Mouse (Mus musculus) NIH3T3 (cell line): Measurements from ENCODE around the gene Tenm1.

Source experiments
- DNase-seq: peaks from one replicate; pipeline ENCODE4 v3.0.0-alpha.2; 2012; ENCODE audit warnings: low read depth

Gene Tenm1

DNA sequence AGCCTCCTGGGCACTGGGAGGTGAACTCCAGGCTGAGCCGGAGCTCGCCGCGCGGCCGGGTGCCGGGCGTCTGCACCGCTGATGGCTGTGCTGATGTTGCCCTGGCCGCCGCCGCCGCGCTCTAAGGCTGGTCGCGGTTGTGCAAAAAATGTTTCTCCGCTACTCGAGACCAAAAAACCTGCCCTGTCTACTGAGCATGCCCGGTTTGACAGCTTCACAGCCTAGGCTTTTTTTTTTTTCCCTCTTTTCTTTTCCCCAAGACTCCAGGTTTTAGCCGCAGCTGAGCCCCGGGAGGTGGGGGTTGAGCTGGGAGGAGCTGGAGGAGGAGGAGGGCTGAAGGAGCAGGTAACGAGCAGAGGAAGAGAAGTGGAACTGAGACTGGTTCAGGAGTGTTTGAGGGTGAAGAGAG lies at the start of gene Tenm1:
Gene Tenm1 (minus strand): TSS at position 272 of the 409 bp plus-strand sequence.
- DNase-seq = no peak

DNA sequence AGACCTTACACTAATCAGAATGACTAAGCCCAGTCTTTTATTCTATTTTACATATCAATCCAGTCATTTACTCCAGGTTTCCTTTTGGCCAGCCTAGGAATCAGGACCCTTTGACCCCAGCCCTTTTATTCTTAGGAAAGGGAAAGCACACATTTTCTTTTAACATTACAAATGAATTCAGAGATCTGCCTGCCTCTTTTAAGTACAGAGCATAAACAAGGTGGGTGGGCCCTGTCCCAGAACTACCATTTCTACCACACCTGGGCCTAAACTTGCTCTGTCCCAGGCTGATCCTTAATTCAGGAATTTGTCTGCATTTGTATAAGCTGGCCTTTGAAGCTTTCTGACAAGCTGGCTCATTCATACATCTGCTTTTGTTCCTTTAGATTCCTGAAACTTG lies 38.4 kb upstream of the Tenm1 start:
- no peak for DNase-seq

DNA sequence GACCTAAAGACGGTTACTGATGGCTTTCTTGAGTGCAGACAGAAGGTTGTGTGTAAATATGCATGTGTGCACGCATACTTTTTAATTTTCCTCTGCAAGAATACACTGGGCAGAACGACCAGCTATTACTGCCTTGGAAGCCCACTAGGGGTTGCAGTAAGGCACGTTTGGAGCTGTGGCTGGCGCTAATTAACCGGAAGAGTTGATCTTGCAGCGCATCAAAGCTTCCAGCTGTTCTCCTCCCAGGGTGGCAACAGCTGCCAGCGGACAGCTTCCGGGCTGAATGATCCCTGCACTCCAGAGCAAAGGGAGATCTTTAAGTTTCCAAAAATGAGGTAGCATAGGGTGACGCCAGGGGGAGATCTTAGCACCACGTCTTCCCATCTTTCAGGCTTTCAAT lies 1.7 kb upstream of the Tenm1 start:
- DNase-seq = no peak

DNA sequence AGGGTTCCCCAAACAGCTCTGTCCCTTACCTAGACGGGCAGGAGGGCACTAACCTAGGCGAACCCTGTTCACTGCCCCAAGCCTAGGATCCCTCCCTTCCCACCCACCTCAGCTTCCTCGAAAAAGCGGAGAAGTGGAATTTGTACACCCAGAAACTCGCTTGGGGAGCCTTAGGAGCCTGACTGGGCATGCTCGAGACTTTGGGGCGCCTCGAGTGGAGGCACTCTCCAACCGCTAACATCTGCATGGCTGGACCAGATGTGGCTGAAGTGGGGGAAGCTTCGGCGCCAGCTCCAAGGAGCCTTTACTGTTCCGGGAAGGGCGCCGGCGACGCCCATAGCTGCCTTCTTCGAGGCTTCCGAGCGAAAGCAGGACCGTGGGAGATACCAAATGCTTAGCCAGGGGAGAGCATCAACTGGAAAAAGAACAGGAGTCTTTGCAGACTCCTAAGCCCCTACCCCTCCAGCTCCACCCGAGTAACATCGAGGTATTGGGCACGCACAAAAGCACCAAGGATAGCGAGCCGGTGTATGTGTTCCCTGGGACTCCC lies 1.1 kb upstream of the Tenm1 start:
- no peak for DNase-seq

DNA sequence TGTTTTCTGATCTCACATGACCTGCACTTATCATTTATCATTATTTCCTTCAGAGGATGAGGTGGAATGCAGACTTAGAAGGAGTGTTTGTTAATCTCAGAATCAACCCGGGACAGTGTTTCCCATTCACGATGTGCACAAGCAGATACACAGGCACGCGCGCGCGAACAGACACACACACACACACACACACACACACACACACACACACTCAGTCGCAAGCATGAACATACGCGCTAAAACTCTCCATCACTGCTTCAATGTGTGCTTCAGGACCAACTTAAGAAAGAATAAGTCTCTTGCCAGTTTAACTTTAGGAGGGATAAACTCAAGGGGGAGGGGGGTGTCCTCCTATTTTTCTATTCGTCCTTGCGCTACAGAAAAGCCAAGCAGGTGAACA lies 411 bp upstream of the Tenm1 start:
- no peak for DNase-seq

DNA sequence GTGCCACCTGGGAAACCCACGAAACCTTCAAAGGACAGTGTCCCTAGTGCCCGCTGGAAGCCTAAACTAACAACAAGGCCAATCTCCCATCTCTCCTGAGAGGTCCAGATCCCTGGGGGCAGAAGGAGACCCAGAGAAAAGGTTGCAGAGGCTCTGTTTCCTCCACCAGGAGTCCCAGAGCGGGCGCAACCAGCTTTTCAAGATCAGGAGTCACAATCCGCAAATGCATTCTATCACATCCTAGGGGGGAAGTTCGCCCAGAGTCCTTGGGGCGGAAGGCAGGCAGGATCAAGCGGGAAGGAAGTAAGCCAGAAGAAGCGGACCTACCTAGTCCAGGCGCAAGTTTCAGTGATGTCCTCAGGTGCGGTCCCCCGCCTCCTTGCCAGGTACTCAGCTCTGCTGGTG lies 963 bp downstream of the Tenm1 start:
- no peak for DNase-seq

DNA sequence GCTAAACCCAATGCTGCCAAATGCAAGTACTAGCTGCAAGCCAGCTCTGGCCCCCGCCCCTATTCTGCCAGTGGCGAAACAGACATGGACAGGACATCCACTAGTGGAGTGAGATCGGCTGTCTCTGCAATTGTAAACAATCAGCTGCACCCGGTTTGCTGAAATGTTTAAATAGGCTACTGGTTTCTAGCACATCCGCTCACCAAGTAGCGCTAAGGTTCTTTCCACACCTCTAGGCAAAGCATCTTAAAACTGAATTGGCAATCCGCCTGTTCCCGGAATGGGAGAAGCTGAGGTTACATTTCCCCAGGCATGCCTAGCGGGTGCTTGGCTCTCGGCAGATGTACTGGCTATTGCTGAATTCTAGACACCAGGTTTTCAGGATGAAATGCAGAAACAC lies 1.8 kb downstream of the Tenm1 start:
- no peak for DNase-seq

DNA sequence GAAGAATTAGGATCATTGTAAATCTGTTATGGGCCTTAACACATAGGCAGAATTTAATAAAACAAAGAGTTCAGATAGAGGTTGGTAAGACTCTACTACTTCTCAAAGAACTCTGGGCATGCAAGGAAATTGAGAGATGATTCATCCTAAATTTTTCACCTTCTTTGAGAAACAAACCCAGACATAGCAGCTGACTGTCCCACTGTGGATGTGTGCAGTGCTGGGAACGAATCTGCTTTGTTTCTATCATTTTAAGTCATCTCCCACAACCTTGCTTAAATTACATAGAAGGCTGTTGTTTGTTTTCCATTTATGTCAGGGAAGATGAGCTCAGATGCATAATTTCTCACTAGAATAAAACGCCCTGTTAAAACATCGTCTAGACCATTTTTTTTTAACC lies 31.0 kb downstream of the Tenm1 start:
- no peak for DNase-seq

DNA sequence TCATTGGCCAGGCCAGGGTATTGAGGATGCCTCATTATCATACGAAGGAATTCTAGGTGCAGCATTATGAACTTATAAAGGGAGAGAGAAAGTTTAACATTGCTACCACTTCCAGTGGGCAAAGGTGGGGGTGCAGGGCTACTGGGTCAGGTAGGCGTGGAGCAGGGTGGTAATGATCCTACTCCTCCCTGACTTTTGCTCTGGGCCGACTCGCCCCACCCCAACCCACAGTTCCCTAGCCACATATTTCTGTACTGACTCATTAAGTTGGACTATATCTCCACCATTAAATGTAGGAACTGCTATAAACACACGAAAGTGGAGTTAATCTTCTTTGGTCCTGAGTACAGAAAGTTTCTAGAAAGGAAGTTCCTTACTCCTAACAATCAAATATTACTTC lies 40.8 kb downstream of the Tenm1 start:
- no peak for DNase-seq

DNA sequence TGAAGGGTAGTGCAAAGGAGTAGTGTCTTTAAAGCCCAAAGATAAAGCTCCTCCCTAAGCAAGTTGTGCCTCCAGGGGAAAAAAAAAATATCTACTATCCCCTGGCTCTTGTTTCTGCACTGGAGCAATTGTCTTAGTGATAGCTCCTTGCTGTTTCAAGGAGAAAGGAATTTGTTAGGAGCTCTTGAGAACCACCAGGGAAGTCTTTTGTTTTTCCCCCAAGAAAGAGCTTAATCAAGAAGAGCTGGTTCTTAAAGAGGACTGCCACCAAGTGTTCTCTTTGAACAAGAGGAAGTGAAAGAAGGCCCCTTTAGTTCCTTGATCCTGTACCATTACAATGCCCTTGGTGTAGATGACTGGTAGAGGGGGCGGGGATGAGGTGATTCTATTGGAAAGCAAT lies 56.4 kb downstream of the Tenm1 start:
- no peak for DNase-seq

DNA sequence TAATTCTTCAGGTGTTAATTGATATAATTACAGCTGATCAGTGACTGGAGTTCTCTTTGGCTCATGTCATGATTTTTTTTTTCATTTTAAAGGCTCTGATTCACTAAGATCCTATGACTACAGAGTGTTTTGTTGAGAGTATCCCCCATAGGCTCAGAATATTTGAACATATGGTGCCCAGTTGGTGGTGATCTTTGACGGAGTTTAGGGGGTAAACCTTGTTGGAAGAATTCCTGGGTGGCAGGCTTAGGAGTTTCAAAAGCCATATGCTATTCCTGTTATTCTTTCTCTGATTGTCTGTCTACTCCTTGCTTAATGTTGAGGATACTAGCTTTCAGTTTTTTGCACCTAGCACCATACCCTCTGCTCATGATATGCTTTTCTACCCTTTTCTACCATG lies 109.6 kb downstream of the Tenm1 start:
- DNase-seq = no peak

DNA sequence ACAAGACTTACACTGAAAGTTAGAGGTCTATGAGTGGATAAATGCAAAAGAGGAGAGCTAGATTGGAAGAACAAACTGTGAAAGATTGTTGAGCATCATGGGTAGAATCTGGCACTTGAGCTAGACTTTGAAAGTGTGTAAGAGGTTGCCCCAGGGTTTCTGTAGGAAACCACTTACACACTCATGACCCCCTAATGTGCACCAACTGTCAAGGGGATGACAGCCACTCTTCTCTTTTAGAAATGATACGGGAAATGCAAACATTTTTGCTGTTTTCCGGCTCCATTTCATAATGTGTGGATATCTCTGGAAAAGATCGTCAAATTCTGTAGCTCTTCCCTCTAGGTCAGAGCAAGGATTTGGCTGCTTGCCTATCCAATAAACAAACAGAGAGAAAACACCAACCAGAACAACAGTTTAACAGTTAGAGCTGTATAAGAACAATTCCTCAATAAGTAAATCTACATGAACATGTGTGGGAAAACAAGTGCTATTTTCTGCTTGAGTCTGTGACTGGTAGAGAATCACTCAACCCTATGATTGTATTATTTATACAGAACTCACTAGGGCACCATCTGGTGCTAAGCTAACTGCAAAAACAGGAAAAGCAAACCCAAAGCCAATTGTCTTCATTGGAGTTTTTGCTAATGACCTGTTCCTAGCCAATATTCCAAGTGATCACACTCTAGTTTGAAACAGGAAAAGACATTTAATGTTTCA lies 111.0 kb downstream of the Tenm1 start:
- DNase-seq = no peak

DNA sequence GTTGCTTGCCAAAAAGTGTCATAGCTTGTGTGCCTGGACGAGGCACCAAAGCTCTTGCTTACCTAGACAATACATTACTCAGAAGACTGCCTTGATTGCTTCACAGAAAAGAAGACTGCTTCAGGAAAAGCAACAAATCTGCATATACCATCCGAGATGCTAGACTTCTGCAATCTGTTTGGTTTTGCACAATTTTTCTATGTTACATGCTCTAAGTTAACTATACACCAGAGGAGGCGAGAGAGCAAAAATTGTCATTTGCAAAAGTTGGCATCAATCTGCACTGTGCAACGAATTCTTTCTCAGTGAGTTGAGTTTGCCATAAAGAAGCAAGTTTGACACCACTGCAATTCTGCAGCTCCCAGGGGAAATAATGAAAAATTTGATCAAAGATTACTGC lies 193.1 kb downstream of the Tenm1 start:
- no peak for DNase-seq

DNA sequence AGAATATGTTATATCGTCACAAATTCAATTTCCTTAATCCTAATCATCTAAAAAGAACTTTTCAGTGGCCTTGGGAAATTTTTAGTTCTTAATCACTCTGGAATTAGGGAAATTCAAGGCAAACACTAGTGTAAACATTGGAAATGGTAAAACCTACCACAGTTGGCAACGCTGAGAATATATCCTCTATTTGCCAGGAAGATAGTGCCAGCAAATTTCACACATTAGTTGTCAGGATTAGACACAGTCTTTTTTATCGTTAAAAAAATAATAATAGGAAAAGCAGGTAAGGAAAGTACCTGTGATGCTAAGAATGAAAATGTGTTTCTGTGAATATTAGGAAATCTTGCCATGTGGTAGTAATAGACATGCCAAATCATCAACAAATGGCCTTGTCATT lies 223.9 kb downstream of the Tenm1 start:
- no peak for DNase-seq

DNA sequence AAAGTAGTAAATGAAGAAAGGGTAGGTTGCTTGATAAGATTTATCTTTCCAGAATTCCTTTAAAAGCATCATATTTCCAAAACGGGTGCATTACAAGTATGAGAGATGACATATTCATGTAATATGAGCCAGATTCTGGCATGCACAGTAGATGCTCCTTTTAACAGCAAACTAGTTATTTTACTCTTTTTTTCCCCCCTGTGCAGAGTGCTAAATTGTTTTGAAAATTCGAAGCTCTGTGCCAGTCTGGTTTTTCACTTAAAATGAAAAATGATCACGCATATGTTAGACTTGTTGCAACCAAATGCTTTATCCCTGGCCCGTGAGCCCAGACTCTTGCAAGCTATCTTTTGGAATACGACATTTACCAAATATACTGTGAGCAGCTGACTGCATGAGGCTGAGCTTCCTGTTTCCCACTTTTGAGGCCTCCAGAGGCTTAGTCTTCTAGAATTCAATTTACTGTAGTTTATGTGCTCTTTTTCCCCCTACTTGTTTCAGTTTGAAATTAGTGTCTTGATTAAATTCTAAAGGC lies 226.6 kb downstream of the Tenm1 start:
- DNase-seq = no peak

DNA sequence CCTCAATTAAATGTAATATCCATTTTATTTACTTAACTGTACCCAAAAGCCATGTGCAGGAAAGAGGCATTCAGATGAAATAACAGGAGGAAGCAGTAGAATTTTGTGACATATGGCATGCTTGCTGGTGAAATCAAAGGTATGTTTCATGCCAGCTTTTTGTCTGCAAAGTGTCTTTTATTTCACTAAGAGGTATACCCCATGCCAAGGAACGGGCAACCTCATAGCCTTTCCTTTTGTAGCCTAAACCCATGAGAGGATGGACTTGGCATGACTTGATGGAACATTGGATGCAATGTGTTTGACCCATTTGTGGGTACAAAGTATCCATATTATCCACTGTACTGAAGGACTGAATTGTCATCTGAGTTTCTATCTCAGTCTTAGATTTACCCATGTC lies 246.0 kb downstream of the Tenm1 start:
- DNase-seq = no peak

DNA sequence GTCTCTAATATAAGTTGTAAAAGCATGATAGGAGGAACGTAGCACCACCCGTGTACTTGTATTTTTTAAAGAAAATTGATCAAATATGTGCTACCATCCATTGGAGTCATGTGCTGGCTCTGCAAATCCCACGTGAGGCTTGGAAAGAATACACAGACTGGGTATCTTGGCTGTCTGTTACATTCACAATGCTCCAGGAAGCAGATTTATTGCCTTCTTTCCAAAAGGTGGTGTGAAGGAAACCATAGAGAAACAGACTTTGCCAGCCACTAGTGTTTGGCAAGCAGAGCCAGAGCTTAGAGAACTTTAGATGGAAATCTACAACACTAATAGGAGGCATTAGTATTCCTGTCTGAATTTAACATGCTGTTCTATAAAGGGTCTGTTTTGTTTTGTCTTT lies 277.4 kb downstream of the Tenm1 start:
- no peak for DNase-seq

DNA sequence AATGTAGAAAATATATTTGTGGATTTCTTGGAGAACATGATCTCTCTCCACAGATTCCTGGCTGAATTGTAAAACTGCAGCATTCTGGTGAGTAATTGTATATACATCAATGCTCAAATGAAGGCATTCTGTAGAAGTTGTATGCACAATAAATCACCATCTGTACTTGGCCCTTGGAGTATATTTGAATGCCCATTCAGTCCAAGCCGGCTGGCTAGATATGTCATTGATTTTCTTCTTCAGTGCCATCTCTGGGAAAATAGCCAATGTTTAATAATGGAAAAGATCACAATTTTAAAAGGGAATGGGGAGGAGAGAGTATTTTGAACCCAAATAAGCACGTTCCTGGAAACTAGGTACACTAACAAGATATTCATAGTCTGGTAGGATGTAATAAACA lies 299.2 kb downstream of the Tenm1 start:
- no peak for DNase-seq

DNA sequence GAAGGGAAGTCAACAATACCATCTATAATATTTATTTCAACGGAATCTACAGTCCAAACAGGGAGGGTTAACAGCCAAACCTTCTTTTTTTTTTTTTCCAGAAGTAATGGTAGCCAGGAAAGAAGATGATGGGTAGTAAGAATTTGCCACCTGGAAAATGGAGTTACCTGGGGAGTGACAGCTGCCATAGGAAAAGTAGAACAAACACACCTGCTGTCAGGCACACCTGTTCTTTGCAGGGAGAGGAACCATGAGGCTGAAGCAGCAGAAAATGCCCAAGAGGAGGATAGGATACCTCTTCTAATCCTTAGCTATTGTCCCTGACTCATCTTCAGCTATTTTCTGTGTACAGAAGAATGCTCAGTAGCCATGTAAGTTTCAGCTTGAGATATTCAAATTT lies 306.4 kb downstream of the Tenm1 start:
- no peak for DNase-seq

DNA sequence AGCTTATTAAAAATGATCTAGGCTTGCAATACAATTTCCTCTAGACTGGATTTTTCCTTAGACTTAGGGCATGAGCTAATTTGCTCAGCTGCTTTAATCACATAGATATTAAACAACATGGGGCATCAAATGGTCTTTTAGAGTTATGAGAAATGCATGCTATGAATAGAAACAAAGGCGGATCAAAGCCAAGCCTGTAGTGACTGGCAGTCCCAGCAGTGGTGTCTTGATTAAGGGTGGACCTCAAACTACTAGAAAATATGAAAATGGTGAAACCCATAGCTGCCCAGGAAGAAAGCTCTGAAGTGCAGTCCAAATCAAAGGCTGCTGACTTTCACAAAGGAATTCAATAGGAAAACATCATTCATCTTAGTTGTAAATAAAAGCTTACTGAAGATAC lies 306.9 kb downstream of the Tenm1 start:
- DNase-seq = no peak

DNA sequence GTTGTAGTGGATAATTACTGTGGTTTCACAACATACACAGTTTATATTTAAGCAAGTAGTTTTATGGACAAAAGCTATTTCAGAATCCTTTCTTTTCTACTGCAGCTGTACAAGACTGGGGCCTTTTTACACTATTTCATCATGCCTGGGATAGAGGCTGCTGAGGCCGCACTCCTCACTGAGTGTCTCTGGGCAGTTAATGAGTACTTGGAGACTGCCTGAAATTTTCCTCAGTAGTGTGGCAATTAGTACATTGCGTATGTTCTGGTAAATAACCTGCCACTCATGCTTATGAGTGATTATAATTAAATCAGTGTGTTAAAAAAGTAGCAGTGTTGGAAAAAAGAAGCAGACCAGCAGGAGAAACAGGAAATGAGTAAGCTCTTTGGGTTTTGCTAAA lies 442.8 kb downstream of the Tenm1 start:
- DNase-seq = no peak

DNA sequence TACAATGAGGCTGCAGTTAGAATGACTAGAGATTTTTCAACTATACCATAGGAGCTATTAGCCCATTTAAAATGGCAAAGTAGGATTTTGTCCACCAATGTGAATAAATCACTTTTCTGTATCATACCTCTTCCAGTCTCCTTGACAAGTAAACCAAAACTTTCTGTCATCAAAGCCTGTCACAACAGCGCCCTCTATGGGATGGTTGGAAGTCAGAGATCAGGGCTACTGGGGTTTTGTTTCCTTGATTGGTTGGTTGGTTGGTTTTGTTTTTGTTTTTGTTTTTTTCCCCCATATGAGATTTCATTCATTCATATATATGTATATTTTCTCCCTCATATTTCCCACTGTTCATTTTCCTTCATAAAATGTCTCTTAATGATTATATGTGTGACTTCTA lies 455.4 kb downstream of the Tenm1 start:
- peak; percentile 8 for DNase-seq

DNA sequence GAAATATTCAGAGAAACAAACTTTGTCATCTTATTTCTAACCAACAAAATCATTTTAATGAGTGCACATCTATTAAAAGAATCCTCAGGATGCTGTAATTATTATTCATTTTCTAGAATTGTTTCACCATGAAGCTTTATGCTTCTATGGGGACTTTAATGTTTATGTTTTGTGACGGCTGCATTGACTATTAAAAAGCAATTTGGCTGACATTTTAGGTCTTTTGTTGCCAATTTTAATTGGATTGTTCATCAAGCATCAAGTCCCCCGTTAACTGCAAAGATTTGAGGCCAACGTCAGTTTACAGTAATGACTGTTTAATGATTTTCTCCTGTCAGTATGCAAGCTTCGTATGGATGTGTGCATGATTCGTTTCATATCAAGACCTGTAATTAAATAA lies 461.3 kb downstream of the Tenm1 start:
- DNase-seq = no peak

DNA sequence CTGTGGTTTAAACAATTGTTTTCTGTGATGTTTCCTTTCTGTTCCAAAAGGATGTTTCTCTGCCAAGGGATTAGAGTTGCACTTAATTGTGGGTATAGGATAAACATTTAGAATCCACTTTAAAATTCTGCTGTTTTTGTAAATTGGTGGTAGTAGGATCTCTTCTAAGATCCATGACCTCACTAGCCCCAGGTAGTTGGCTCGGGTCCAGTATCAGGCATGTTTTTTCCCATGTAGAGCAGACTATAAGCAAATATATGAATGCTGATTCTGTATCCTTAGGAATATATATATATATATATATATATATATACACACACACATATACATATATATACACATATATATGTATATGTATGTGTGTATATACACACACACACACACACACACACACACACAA lies 567.2 kb downstream of the Tenm1 start:
- no peak for DNase-seq
